Mouse (Mus musculus) G1E (cell line): ENCODE measurements around the gene Ccdc88b. TPM values are rescaled to one million over a fixed set of nuclear protein-coding genes. Genes with fewer than 3 reads are reported as not detected.

Source experiments
- ATAC-seq: 2 replicates; pipeline ENCODE4 v1.8.0; 2016; ENCODE audit warnings: mild to moderate bottlenecking; ENCODE audit not compliant: insufficient number of reproducible peaks, poor library complexity, low FRiP score, severe bottlenecking; ENCODE audit errors: extremely low read depth
- DNase-seq: peaks from one replicate; pipeline ENCODE4 v3.0.0; 2012; ENCODE audit warnings: low spot score
- H3K27me3 ChIP-seq: 2 replicates; pipeline ENCODE4 v1.6.1; 2012; ENCODE audit warnings: mild to moderate bottlenecking, low read length, inconsistent platforms; ENCODE audit not compliant: insufficient read depth
- H3K36me3 ChIP-seq: replicated peaks from 2 replicates; pipeline ENCODE3; 2012; ENCODE audit warnings: mild to moderate bottlenecking, inconsistent platforms
- H3K4me1 ChIP-seq: 2 replicates; pipeline ENCODE4 v1.6.1; 2012; ENCODE audit warnings: low read depth, low read length, inconsistent platforms, mixed read lengths; ENCODE audit not compliant: insufficient read depth
- H3K4me3 ChIP-seq: 2 replicates; pipeline ENCODE4 v1.5.1; 2012; ENCODE audit warnings: low read depth, mild to moderate bottlenecking, inconsistent platforms, low read length, moderate library complexity, mixed read lengths
- H3K9me3 ChIP-seq: replicated peaks from 2 replicates; pipeline ENCODE4 v1.6.1; 2012; ENCODE audit warnings: inconsistent platforms
- CTCF ChIP-seq: IDR thresholded peaks from 2 replicates; pipeline ENCODE4 v1.5.1; 2012; ENCODE audit warnings: low read depth, low read length, inconsistent platforms, mixed read lengths
- GATA1 ChIP-seq: IDR thresholded peaks from 2 replicates; pipeline ENCODE4 v1.6.1; 2012; ENCODE audit warnings: borderline replicate concordance, low read length, inconsistent platforms, mixed read lengths
- GATA2 ChIP-seq: IDR thresholded peaks from 2 replicates; pipeline ENCODE4 v1.6.1; 2012; ENCODE audit warnings: low read depth, low read length, inconsistent platforms, borderline replicate concordance
- POLR2AphosphoS5 ChIP-seq: IDR thresholded peaks from 2 replicates; pipeline ENCODE4 v1.6.1; 2012; ENCODE audit warnings: low read depth, low read length, inconsistent platforms; ENCODE audit not compliant: insufficient replicate concordance
- TAL1 ChIP-seq: conservative IDR thresholded peaks from 2 replicates; pipeline ENCODE4 v1.6.1; 2012; ENCODE audit warnings: low read depth, low read length, inconsistent platforms, mixed read lengths
- polyA plus RNA-seq: library from polyadenylated mRNA; stranded (reverse); fragments of >175 nt; gene quantifications from 2 replicates; pipeline ENCODE4 v1.2.3, GENCODE M21; 2012
- total RNA-seq, 2 experiments: library from RNA; stranded (forward) in 1 of 2; stranded (reverse) in 1 of 2; fragments of 200-1000 nt in 1 of 2; fragments of >200 nt in 1 of 2; fragmentation: Nextera tagmentation in 1 of 2; gene quantifications; 2 replicates each; pipeline ENCODE4 v1.2.3; 2014 to 2017

Gene Ccdc88b
- total and polyA plus RNA-seq, 3 experiments, result 14.6 to 102 (median 54.3) TPM

DNA sequence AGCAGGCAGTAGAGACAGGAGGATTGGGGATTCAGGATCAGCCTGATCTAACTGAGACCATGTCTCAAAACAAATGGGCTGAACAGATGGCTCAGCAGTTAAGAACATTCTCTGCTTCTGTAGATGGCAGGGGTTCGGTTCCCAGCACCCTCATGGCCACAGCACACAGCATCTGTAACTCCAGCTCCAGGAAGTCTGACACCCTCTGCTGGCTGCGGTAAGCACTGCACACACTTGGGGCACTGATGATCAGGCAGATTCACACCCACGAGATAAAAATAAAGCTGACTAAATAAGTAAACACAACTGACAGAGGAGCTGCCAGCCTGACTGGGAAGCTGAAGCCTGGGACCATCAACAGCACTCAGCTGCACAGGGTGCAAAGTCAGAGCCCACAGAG, 43.1 kb downstream of the Ccdc88b start:
- no peak for TF ChIP-seq CTCF
- TF ChIP-seq GATA2, result no peak
- no peak for TF ChIP-seq POLR2AphosphoS5
- TF ChIP-seq TAL1, result no peak
- TF ChIP-seq GATA1, result no peak
- DNase-seq (no peak), ATAC-seq (no peak)
- H3K4me3 ChIP-seq, result no peak overlapping the region
- H3K27me3 ChIP-seq, result peaks cover 11% of the 10 kb centered on the region; the same call in 1 of the 2 replicates
- H3K36me3 ChIP-seq, result no peaks in the 10 kb centered on the region
- H3K9me3 ChIP-seq, result peaks cover 5% of the 10 kb centered on the region; the same call in 1 of the 2 replicates
- peaks cover 8% of the 10 kb centered on the region for H3K4me1 ChIP-seq

DNA sequence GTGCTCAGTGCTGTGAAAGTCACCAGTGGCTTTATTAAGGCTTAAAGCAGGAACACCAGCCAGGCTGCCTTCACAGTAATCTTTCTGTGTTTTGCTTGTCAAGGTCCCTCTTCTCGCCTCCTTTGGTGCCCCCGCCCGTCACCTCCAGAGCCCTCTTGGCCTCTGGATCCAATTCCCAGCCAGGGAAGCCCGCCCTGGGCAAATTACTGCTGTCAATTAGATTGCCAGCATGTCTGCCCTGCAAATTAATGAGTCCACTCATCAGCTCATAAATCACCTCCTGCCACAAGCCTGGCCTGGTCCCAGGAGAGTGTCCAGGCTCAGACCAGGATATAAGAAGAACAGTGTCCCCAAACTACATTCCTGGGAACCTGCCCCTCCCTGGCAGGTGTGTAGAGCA, 43.6 kb downstream of the Ccdc88b start:
- peaks cover 11% of the 10 kb centered on the region; the same call in 1 of the 2 replicates for H3K27me3 ChIP-seq

More for the DNA sequence above, 43.6 kb downstream of the Ccdc88b start:
- no peaks in the 10 kb centered on the region for H3K36me3 ChIP-seq
- no peak for DNase-seq
- no peak for TF ChIP-seq GATA2
- ATAC-seq, result no peak
- peaks cover 5% of the 10 kb centered on the region; the same call in 1 of the 2 replicates for H3K9me3 ChIP-seq
- no peak overlapping the region for H3K4me3 ChIP-seq
- peaks cover 7% of the 10 kb centered on the region for H3K4me1 ChIP-seq

Other genes with a start within 250 kb of the Ccdc88b start
- gene Rps6ka4, start 17.6 kb downstream of the Ccdc88b start, total RNA-seq (2014; fragmentation: Nextera tagmentation), result 3.6 and 9.6 TPM in 2 replicates
- gene Rps6ka4, start 17.6 kb downstream of the Ccdc88b start, total RNA-seq (2017), result 7.2 and 9.8 TPM in 2 replicates
- 29.5 and 37.6 TPM in 2 replicates for gene Rps6ka4, start 17.6 kb downstream of the Ccdc88b start, polyA plus RNA-seq
- 191 and 244 TPM in 2 replicates for gene Trmt112, start 51.5 kb upstream of the Ccdc88b start, total RNA-seq (2014; fragmentation: Nextera tagmentation)
- 286 and 298 TPM in 2 replicates for gene Trmt112, start 51.5 kb upstream of the Ccdc88b start, total RNA-seq (2017)
- 261 and 287 TPM in 2 replicates for gene Trmt112, start 51.5 kb upstream of the Ccdc88b start, polyA plus RNA-seq
- gene Prdx5, start 51.9 kb upstream of the Ccdc88b start, total RNA-seq (2014; fragmentation: Nextera tagmentation), result 53.7 and 59.2 TPM in 2 replicates
- gene Prdx5, start 51.9 kb upstream of the Ccdc88b start, total RNA-seq (2017), result 210 and 225 TPM in 2 replicates
- 208 and 211 TPM in 2 replicates for gene Prdx5, start 51.9 kb upstream of the Ccdc88b start, polyA plus RNA-seq
- gene Esrra, start 63.6 kb upstream of the Ccdc88b start, total RNA-seq (2014; fragmentation: Nextera tagmentation), result 10.0 and 17.9 TPM in 2 replicates
- gene Esrra, start 63.6 kb upstream of the Ccdc88b start, total RNA-seq (2017), result 21.1 and 25.6 TPM in 2 replicates
- gene Esrra, start 63.6 kb upstream of the Ccdc88b start, polyA plus RNA-seq, result 42.6 and 46.9 TPM in 2 replicates
- gene Catsperz, start 67.2 kb upstream of the Ccdc88b start, total RNA-seq (2014; fragmentation: Nextera tagmentation), result not detected in 2 replicates
- gene Catsperz, start 67.2 kb upstream of the Ccdc88b start, total RNA-seq (2017), result 0.11 TPM in 1 of 2 replicates, not detected in the other
- not detected in 2 replicates for gene Catsperz, start 67.2 kb upstream of the Ccdc88b start, polyA plus RNA-seq
- gene Kcnk4, start 76.3 kb upstream of the Ccdc88b start, total RNA-seq (2014; fragmentation: Nextera tagmentation), result not detected in 2 replicates
- gene Kcnk4, start 76.3 kb upstream of the Ccdc88b start, total RNA-seq (2017), result 0.23 TPM in 1 of 2 replicates, not detected in the other
- gene Kcnk4, start 76.3 kb upstream of the Ccdc88b start, polyA plus RNA-seq, result 0.05 TPM in 1 of 2 replicates, not detected in the other
- 12.6 and 19.1 TPM in 2 replicates for gene Bad, start 83.7 kb upstream of the Ccdc88b start, total RNA-seq (2014; fragmentation: Nextera tagmentation)
- gene Bad, start 83.7 kb upstream of the Ccdc88b start, total RNA-seq (2017), result 50.7 and 62.7 TPM in 2 replicates
- gene Bad, start 83.7 kb upstream of the Ccdc88b start, polyA plus RNA-seq, result 51.9 and 52.0 TPM in 2 replicates
- 20.0 and 24.9 TPM in 2 replicates for gene Gpr137, start 84.3 kb upstream of the Ccdc88b start, total RNA-seq (2014; fragmentation: Nextera tagmentation)
- gene Gpr137, start 84.3 kb upstream of the Ccdc88b start, total RNA-seq (2017), result 22.8 and 24.9 TPM in 2 replicates
- gene Gpr137, start 84.3 kb upstream of the Ccdc88b start, polyA plus RNA-seq, result 32.1 and 39.9 TPM in 2 replicates
- gene Ppp1r14b, start 116.8 kb upstream of the Ccdc88b start, total RNA-seq (2014; fragmentation: Nextera tagmentation), result 74.0 and 111 TPM in 2 replicates
- gene Ppp1r14b, start 116.8 kb upstream of the Ccdc88b start, total RNA-seq (2017), result 141 and 168 TPM in 2 replicates
- 281 and 350 TPM in 2 replicates for gene Ppp1r14b, start 116.8 kb upstream of the Ccdc88b start, polyA plus RNA-seq
- gene Plcb3, start 118.3 kb upstream of the Ccdc88b start, total RNA-seq (2014; fragmentation: Nextera tagmentation), result 12.5 and 14.1 TPM in 2 replicates
- gene Plcb3, start 118.3 kb upstream of the Ccdc88b start, total RNA-seq (2017), result 9.9 and 10.6 TPM in 2 replicates
- 21.0 and 22.2 TPM in 2 replicates for gene Plcb3, start 118.3 kb upstream of the Ccdc88b start, polyA plus RNA-seq
- gene Fkbp2, start 122.3 kb upstream of the Ccdc88b start, total RNA-seq (2014; fragmentation: Nextera tagmentation), result 72.6 and 120 TPM in 2 replicates
- 58.8 and 72.0 TPM in 2 replicates for gene Fkbp2, start 122.3 kb upstream of the Ccdc88b start, total RNA-seq (2017)
- gene Fkbp2, start 122.3 kb upstream of the Ccdc88b start, polyA plus RNA-seq, result 170 and 201 TPM in 2 replicates
- 29.6 and 41.0 TPM in 2 replicates for gene Vegfb, start 129.4 kb upstream of the Ccdc88b start, total RNA-seq (2014; fragmentation: Nextera tagmentation)
- gene Vegfb, start 129.4 kb upstream of the Ccdc88b start, total RNA-seq (2017), result 18.5 and 20.2 TPM in 2 replicates
- gene Vegfb, start 129.4 kb upstream of the Ccdc88b start, polyA plus RNA-seq, result 92.6 and 118 TPM in 2 replicates
- gene Dnajc4, start 134.4 kb upstream of the Ccdc88b start, total RNA-seq (2014; fragmentation: Nextera tagmentation), result 29.4 and 29.5 TPM in 2 replicates
- gene Dnajc4, start 134.4 kb upstream of the Ccdc88b start, total RNA-seq (2017), result 11.6 and 14.4 TPM in 2 replicates
- gene Dnajc4, start 134.4 kb upstream of the Ccdc88b start, polyA plus RNA-seq, result 23.9 and 24.3 TPM in 2 replicates
- gene Nudt22, start 137.9 kb upstream of the Ccdc88b start, total RNA-seq (2014; fragmentation: Nextera tagmentation), result 16.6 and 30.0 TPM in 2 replicates
- gene Nudt22, start 137.9 kb upstream of the Ccdc88b start, total RNA-seq (2017), result 17.8 and 21.0 TPM in 2 replicates
- gene Nudt22, start 137.9 kb upstream of the Ccdc88b start, polyA plus RNA-seq, result 19.2 and 23.9 TPM in 2 replicates
- gene Trpt1, start 137.9 kb upstream of the Ccdc88b start, total RNA-seq (2014; fragmentation: Nextera tagmentation), result 2.6 and 6.1 TPM in 2 replicates
- gene Trpt1, start 137.9 kb upstream of the Ccdc88b start, total RNA-seq (2017), result 1.6 and 2.7 TPM in 2 replicates
- 1.2 TPM in 2 replicates for gene Trpt1, start 137.9 kb upstream of the Ccdc88b start, polyA plus RNA-seq
- gene Fermt3, start 161.3 kb upstream of the Ccdc88b start, total RNA-seq (2014; fragmentation: Nextera tagmentation), result 66.2 and 69.5 TPM in 2 replicates
- 267 and 318 TPM in 2 replicates for gene Fermt3, start 161.3 kb upstream of the Ccdc88b start, total RNA-seq (2017)
- gene Fermt3, start 161.3 kb upstream of the Ccdc88b start, polyA plus RNA-seq, result 461 and 527 TPM in 2 replicates
- 301 and 356 TPM in 2 replicates for gene Stip1, start 181.8 kb upstream of the Ccdc88b start, total RNA-seq (2014; fragmentation: Nextera tagmentation)
- gene Stip1, start 181.8 kb upstream of the Ccdc88b start, total RNA-seq (2017), result 267 and 279 TPM in 2 replicates
- 136 and 224 TPM in 2 replicates for gene Stip1, start 181.8 kb upstream of the Ccdc88b start, polyA plus RNA-seq
- gene Macrod1, start 198.6 kb upstream of the Ccdc88b start, total RNA-seq (2014; fragmentation: Nextera tagmentation), result not detected in 2 replicates
- gene Macrod1, start 198.6 kb upstream of the Ccdc88b start, total RNA-seq (2017), result not detected in 2 replicates
- gene Macrod1, start 198.6 kb upstream of the Ccdc88b start, polyA plus RNA-seq, result 0.60 and 0.89 TPM in 2 replicates
- gene Flrt1, start 247.5 kb upstream of the Ccdc88b start, total RNA-seq (2014; fragmentation: Nextera tagmentation), result not detected in 2 replicates
- gene Flrt1, start 247.5 kb upstream of the Ccdc88b start, total RNA-seq (2017), result 0.05 and 0.12 TPM in 2 replicates
- gene Flrt1, start 247.5 kb upstream of the Ccdc88b start, polyA plus RNA-seq, result not detected in 2 replicates